Mouse (Mus musculus) hindbrain, embryonic 10.5 days (tissue): ENCODE measurements at regions not wholly inside any gene's neighbourhood (a gene's known extent, or its start where the extent isn't known, plus 50 kb on each side); places are given as distances from the start of the nearest gene placed in this dataset.

ENCODE experiments used
- DNase-seq: peaks from one replicate; pipeline ENCODE4 v3.0.0-alpha.2; 2017; ENCODE audit warnings: low spot score
- H3K27ac ChIP-seq: fragments of 300-500 bp; sonication (generic); 2 replicates; pipeline ENCODE4 v1.5.1; 2016; ENCODE audit warnings: mild to moderate bottlenecking, moderate library complexity
- H3K27me3 ChIP-seq: fragments of 300-500 bp; sonication (generic); 2 replicates; pipeline ENCODE4 v1.6.1; 2016; ENCODE audit warnings: mild to moderate bottlenecking; ENCODE audit not compliant: poor library complexity, insufficient read depth, severe bottlenecking
- H3K36me3 ChIP-seq: fragments of 300-500 bp; sonication (generic); 2 replicates; pipeline ENCODE4 v1.6.1; 2016; ENCODE audit warnings: mild to moderate bottlenecking, moderate library complexity
- H3K4me1 ChIP-seq: fragments of 300-500 bp; sonication (generic); replicated peaks from 2 replicates; pipeline ENCODE4 v1.6.1; 2016; ENCODE audit warnings: mild to moderate bottlenecking
- H3K4me3 ChIP-seq: fragments of 300-500 bp; sonication (generic); 2 replicates; pipeline ENCODE4 v1.5.1; 2016; ENCODE audit warnings: mild to moderate bottlenecking, moderate library complexity
- H3K9me3 ChIP-seq: fragments of 300-500 bp; sonication (generic); 2 replicates; pipeline ENCODE4 v1.6.1; 2016; ENCODE audit warnings: mild to moderate bottlenecking, moderate library complexity
- WGBS: fragments of 180-500 bp; shearing (Covaris S2); methylation state at CpG from one replicate; pipeline ENCODE4 v1.1.7; 2016; 5-methylcytosine and 5-hydroxymethylcytosine counted together

GRCm38 (mm10) chr5:74920939-74921338 is 123.6 kb downstream of the Chic2 start:
- peaks cover 4% of the 10 kb centered on the region for H3K4me1 ChIP-seq
- no peaks in the 10 kb centered on the region for H3K36me3 ChIP-seq
- 66% methylated on average over 2 of the region's 2 CpGs for WGBS
- no peaks in the 10 kb centered on the region for H3K9me3 ChIP-seq
- no peak overlapping the region for H3K27ac ChIP-seq
- DNase-seq: no peak
- H3K27me3 ChIP-seq: peaks cover 10% of the 10 kb centered on the region; the same call in 1 of the 2 replicates
- no peak overlapping the region for H3K4me3 ChIP-seq

GRCm38 (mm10) chr5:74920490-74920889 is 124.1 kb downstream of the Chic2 start:
- no peak overlapping the region for H3K4me3 ChIP-seq
- H3K4me1 ChIP-seq: peaks cover 4% of the 10 kb centered on the region
- no peaks in the 10 kb centered on the region for H3K9me3 ChIP-seq
- no peaks in the 10 kb centered on the region for H3K36me3 ChIP-seq
- H3K27ac ChIP-seq: no peak overlapping the region
- H3K27me3 ChIP-seq: peaks cover 10% of the 10 kb centered on the region; the same call in 1 of the 2 replicates
- 33% methylated on average over 5 of the region's 5 CpGs for WGBS
- no peak for DNase-seq

- no peaks in the 10 kb centered on the region for H3K27me3 ChIP-seq
- no peak overlapping the region for H3K4me3 ChIP-seq
- peak; percentile 33 for DNase-seq
- no peak overlapping the region for H3K27ac ChIP-seq
- 0 out of 2 replicates have a peak, but pooled peaks cover 2% of the 10 kb centered on the region for H3K9me3 ChIP-seq
- WGBS: 24% methylated on average over 7 of the region's 7 CpGs
- peaks cover 18% of the 10 kb centered on the region for H3K4me1 ChIP-seq
- H3K36me3 ChIP-seq: no peaks in the 10 kb centered on the region
Observed at GRCm38 (mm10) chr5:74905504-74906061, 139.0 kb downstream of the Chic2 start.

GRCm38 (mm10) chr5:74904927-74905503 is 139.6 kb downstream of the Chic2 start:
- Histone ChIP-seq H3K4me3 (no peak overlapping the region), H3K27me3 (no peaks in the 10 kb centered on the region), H3K9me3 (0 out of 2 replicates have a peak, but pooled peaks cover 2% of the 10 kb centered on the region), H3K36me3 (no peaks in the 10 kb centered on the region), H3K4me1 (peaks cover 18% of the 10 kb centered on the region), H3K27ac (no peak overlapping the region)
- 49% methylated on average over 7 of the region's 7 CpGs for WGBS
- no peak for DNase-seq

GRCm38 (mm10) chr5:74904327-74904726 is 140.2 kb downstream of the Chic2 start:
- DNase-seq: no peak
- 71% methylated on average over 3 of the region's 3 CpGs for WGBS
- no peak overlapping the region for H3K27ac ChIP-seq

GRCm38 (mm10) chr5:74903711-74904110 is 140.9 kb downstream of the Chic2 start:
- Histone ChIP-seq H3K27ac (no peak overlapping the region), H3K9me3 (0 out of 2 replicates have a peak, but pooled peaks cover 2% of the 10 kb centered on the region), H3K27me3 (no peaks in the 10 kb centered on the region), H3K36me3 (no peaks in the 10 kb centered on the region), H3K4me1 (peaks cover 18% of the 10 kb centered on the region), H3K4me3 (no peak overlapping the region)
- 93% methylated on average over 6 of the region's 6 CpGs for WGBS
- DNase-seq: no peak

More at GRCm38 (mm10) chr5:74904327-74904726, 140.2 kb downstream of the Chic2 start:
- no peaks in the 10 kb centered on the region for H3K36me3 ChIP-seq
- H3K4me1 ChIP-seq: peaks cover 18% of the 10 kb centered on the region
- H3K27me3 ChIP-seq: no peaks in the 10 kb centered on the region
- H3K4me3 ChIP-seq: no peak overlapping the region
- H3K9me3 ChIP-seq: 0 out of 2 replicates have a peak, but pooled peaks cover 2% of the 10 kb centered on the region

GRCm38 (mm10) chr5:74897133-74897532 is 147.4 kb downstream of the Chic2 start:
- Histone ChIP-seq H3K4me3 (no peak overlapping the region), H3K27ac (no peak overlapping the region), H3K9me3 (no peaks in the 10 kb centered on the region), H3K27me3 (peaks cover 8% of the 10 kb centered on the region; the same call in 1 of the 2 replicates), H3K36me3 (no peaks in the 10 kb centered on the region), H3K4me1 (no peaks in the 10 kb centered on the region)
- 93% methylated on average over 8 of the region's 8 CpGs for WGBS
- DNase-seq: no peak

GRCm38 (mm10) chr5:74893276-74893675 is 151.3 kb downstream of the Chic2 start:
- Histone ChIP-seq H3K4me3 (no peak overlapping the region), H3K27me3 (peaks cover 8% of the 10 kb centered on the region; the same call in 1 of the 2 replicates), H3K9me3 (no peaks in the 10 kb centered on the region), H3K36me3 (no peaks in the 10 kb centered on the region), H3K27ac (no peak overlapping the region), H3K4me1 (peaks cover 11% of the 10 kb centered on the region; the same call in 1 of the 2 replicates)
- WGBS: 78% methylated on average over 5 of the region's 5 CpGs
- no peak for DNase-seq

- 0 out of 2 replicates have a peak overlapping the region, but pooled peaks have one; percentile 24 for H3K27ac ChIP-seq
- H3K4me3 ChIP-seq: no peak overlapping the region
- WGBS: 25% methylated on average over 3 of the region's 3 CpGs
- no peaks in the 10 kb centered on the region for H3K36me3 ChIP-seq
- peak; percentile 15 for DNase-seq
- peaks cover 11% of the 10 kb centered on the region; the same call in 1 of the 2 replicates for H3K4me1 ChIP-seq
- no peaks in the 10 kb centered on the region for H3K9me3 ChIP-seq
- H3K27me3 ChIP-seq: peaks cover 8% of the 10 kb centered on the region; the same call in 1 of the 2 replicates
Observed at GRCm38 (mm10) chr5:74891541-74891940, 153.0 kb downstream of the Chic2 start.

- H3K27ac ChIP-seq: no peak overlapping the region
- WGBS: 84% methylated on average over 8 of the region's 8 CpGs
- no peak overlapping the region for H3K4me3 ChIP-seq
- DNase-seq: no peak
- H3K4me1 ChIP-seq: peaks cover 11% of the 10 kb centered on the region; the same call in 1 of the 2 replicates
- H3K9me3 ChIP-seq: 0 out of 2 replicates have a peak, but pooled peaks cover 8% of the 10 kb centered on the region
- H3K27me3 ChIP-seq: peaks cover 5% of the 10 kb centered on the region; the same call in 1 of the 2 replicates
- no peaks in the 10 kb centered on the region for H3K36me3 ChIP-seq
Observed at GRCm38 (mm10) chr5:74888934-74889333, 155.6 kb downstream of the Chic2 start.

GRCm38 (mm10) chr5:74885958-74886357 is 158.6 kb downstream of the Chic2 start:
- WGBS: 73% methylated on average over 3 of the region's 3 CpGs
- Histone ChIP-seq H3K36me3 (no peaks in the 10 kb centered on the region), H3K4me3 (no peak overlapping the region), H3K9me3 (0 out of 2 replicates have a peak, but pooled peaks cover 8% of the 10 kb centered on the region), H3K4me1 (peaks cover 1% of the 10 kb centered on the region; the same call in 1 of the 2 replicates), H3K27me3 (no peaks in the 10 kb centered on the region), H3K27ac (no peak overlapping the region)
- no peak for DNase-seq

GRCm38 (mm10) chr5:74882563-74882962 is 162.0 kb downstream of the Chic2 start:
- no peak for DNase-seq

GRCm38 (mm10) chr5:74880669-74881226 is 163.8 kb downstream of the Chic2 start:
- peaks cover 17% of the 10 kb centered on the region for H3K4me1 ChIP-seq
- H3K27ac ChIP-seq: no peak overlapping the region
- H3K27me3 ChIP-seq: 0 out of 2 replicates have a peak, but pooled peaks cover 4% of the 10 kb centered on the region
- no peaks in the 10 kb centered on the region for H3K36me3 ChIP-seq
- H3K4me3 ChIP-seq: no peak overlapping the region
- DNase-seq: no peak
- H3K9me3 ChIP-seq: 0 out of 2 replicates have a peak, but pooled peaks cover 8% of the 10 kb centered on the region
- WGBS: 78% methylated on average over 10 of the region's 10 CpGs

More at GRCm38 (mm10) chr5:74882563-74882962, 162.0 kb downstream of the Chic2 start:
- Histone ChIP-seq H3K27ac (no peak overlapping the region), H3K27me3 (0 out of 2 replicates have a peak, but pooled peaks cover 1% of the 10 kb centered on the region), H3K4me1 (peaks cover 13% of the 10 kb centered on the region), H3K36me3 (no peaks in the 10 kb centered on the region), H3K9me3 (0 out of 2 replicates have a peak, but pooled peaks cover 8% of the 10 kb centered on the region), H3K4me3 (no peak overlapping the region)
- 88% methylated on average over 12 of the region's 12 CpGs for WGBS
